Mouse (Mus musculus): ENCODE measurements around the gene Ticrr.

Gene Ticrr

DNA sequence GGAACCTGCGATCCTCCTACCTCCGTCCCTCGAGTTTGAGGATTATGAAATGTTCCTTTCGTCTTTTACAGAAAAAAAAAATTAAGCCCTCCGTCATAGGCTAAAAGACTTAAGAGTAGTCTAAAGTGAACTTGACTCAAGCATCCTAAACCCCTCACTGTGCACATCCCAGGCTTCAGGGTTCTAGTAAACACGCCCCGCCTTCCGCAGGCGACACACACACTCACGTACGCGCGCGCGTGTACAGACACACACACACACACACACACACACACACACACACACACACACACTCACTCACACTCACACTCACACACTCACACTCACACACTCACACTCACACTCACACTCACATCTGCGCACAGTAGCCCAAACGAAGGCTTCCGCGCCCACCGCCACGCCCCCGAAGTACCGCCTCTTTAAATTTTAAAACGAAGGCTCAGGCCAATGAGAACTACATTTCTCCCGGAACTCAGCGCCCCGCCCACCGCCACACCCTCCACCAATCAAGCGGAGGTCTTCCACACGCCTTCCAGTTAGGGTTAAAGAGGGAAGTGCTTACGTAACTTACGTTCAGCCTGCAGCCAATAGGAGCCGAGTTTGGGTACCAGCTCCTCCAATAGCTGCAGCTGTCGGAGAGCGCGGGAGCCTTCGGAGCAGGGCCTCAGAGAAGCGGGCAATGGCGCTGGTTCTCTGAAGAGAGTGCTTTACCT lies at the start of gene Ticrr:
TSS of gene Ticrr (plus strand) at position 619 of the 713 bp plus-strand sequence.
- DNase-seq = peak; percentile 97

DNA sequence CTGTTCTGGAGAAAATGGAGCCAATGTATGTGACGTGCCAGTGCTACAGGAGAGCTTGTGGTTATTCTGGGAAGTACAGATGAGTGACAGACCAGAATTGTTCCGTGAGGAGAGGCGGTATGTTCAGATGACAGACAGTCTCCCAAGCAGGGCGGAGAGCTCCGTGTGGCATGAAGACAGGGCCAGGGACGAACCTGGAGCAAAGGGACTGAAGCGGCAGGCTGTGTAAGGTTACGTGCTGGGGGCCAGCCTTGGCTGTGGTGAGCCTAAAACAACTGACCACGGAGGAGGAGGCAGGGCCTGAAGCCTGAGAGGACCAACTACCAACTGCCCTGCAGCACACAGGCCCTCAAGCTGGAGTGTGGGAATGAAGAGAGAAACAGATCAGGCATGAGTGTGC lies 48.1 kb upstream of the Ticrr start:
- DNase-seq = no peak

DNA sequence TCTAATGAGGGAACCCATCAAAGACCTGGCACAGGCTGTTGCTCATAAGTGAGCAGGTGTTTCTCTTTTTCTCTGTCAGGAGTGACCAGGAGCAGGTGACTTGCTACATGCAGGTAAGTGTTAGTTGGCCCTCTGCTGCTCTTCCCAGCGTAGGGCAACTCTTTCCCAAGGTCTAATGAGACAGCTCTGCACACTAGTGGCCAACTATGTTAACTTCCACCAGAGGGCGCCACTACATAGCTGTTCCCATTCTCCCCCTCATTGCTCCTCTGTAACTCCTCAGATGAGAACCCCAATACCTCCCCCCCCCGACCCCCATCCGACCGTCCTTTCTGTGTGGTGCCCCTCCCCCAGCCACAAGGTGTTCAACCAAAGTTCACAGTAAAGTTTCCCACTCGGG lies 47.2 kb upstream of the Ticrr start:
- DNase-seq = peak; percentile 51

DNA sequence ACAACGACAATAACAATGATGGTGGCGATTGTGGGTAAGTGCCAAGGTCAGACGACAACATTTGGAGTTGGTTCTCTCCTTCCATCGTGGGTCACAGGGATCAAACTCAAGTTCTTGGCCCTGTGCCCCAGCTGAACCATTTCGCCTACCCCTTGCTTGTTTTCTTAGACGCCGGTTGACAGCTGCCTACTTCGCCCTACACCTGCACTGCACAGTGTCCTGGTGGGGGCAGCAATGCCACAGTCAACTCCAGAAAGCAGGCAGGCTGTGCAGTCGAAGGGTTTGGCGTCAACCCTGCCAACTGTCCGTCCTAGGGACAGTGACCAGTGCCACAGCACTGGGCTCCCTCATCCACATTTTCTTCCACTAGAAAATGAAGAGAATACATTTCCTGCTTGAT lies 46.7 kb upstream of the Ticrr start:
- no peak for DNase-seq

DNA sequence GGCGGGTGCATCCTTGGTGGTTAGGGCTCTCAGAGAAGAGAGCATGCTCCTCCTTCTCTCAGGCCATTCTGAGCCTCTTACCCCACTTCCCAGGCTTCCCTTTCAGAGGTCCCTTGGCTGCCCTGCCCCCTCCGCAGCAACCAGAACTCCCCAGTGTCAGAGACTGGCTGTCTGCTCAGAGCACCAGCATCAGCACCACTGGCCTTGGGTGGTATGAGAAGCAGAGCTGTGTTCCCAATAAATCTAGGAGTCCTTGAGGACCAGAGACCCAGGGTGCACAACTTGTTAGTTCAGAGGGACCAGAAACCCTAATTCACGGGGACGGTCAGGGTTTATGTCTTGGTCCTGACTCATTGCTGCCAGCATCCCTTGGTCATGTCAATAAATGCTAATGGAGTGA lies 45.0 kb upstream of the Ticrr start:
- no peak for DNase-seq

DNA sequence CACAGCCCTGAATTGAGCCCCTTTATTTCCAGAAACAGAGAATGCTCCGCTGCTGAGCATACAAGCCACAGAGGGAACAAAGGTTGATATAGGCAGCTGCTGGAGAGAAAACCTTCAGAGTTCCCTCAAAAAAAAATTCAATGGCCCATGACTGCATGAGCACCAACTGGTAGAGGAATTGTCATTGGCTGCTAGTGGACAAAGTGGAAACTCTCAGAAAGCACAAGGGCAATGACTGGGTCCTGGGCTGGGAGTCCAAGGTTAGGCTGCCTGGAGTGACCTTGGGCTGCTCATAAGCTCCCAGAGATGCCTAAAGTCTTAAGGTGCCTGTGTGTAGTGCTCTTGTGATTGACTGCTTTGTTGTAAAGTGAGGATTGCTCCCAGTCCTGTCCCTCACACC lies 44.1 kb upstream of the Ticrr start:
- DNase-seq = no peak

DNA sequence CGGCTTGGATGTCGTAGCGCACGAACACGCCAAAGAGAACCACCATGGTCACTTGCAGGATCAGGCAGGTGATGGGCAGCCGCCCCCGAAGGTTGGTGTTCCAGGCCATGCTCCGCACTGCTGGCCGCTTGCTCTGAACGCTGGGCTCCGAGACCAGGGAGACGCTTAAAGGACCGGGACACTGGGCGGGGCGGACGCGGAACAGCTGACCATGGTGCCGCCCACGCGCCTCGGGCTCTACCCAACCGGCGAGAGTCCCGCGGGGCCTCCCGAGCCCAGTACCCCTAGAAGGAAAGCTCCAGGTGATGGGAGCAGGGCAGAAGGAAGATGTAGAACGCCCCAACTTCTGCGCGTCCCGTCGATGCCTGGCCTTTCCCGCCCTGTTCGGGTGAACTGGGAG lies 42.6 kb upstream of the Ticrr start, which contains the start of gene Rhcg:
TSS of gene Rhcg (minus strand) at position 240 of the 400 bp plus-strand sequence.
- no peak for DNase-seq

DNA sequence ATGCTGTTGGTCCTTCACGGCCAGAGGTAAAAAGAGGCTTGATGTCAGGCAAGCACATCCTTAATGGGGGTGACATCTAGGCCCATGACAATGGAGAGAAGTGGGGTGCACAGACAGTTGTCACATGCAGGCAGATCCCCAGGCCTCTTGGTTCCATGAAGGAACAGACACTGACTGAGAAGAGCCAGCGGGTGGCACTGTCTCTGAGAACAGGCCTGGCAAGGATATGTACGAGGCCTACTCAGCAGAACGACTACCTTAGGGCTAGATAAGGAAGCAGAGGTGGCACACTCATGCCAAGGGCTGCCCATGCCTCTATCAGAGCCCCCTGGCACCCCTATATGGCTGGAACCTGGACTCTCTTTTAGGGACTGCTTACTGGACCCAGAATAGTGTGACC lies 40.5 kb upstream of the Ticrr start:
- no peak for DNase-seq

DNA sequence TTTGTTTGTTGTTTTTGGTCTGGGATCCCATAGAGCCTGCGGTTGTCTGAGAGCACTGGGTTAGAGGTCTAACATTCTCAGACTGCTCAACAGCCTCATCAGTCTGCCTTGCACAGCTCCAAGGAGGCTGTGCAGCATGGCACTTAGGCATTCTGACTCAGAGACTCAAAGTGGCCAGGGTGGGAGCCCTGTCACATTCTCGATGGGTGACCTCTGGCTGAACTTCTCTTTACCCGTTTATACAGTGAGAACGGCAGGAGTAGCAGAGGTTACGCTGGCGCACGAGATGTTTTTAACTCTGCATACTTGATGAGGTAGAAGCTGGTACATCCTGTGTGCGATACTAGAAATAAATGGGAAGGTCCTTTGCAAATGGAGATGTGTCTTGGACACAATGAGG lies 36.9 kb upstream of the Ticrr start:
- no peak for DNase-seq

DNA sequence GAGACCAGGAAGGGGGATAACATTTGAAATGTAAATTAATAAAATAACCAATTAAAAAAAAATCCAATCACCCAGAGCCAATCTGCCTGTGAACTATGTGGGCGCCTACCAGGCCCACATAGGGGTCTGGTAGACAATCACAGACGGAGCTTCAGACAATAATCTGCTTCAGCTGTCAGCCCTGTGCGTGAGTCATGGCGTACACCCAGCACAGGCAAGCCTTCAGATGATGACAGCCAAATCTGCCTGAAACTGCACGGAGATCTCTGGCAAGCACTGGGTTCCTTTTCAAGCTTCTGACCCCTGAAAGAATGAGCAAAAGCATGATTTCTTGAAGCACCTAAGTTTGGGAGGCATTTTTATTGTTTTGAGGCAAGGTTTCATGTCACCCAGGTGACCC lies 33.8 kb upstream of the Ticrr start:
- no peak for DNase-seq

DNA sequence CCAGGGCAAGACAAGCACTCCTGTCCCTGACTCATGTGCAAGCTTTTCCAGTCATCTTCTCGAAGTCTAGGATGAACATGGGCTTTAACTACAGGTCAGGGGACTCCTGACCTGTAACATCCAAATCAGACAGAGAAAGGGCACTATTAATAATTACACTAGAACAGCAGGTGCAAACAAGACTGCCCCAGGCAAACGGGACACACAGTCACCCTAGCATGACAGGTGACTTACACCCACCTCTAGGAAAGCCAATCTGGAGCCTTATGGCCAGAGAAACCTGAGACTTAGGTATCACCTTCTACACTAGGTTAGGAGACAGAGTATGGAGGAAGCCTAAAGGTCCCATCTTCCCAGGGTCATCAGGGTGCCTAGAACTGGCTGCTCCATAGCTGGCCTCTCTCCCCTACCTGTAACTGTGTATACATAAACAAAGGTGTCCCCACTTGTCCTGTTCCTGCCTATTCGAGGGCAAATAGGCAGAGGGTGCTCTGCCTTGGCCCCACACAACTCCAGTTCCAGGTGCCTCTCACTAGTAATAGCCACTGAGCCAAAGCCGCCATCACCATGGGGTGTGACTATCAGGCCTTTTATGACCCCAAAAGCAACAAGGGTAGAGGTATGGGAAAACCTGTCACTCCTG lies 31.6 kb upstream of the Ticrr start:
- peak; percentile 41 for DNase-seq

DNA sequence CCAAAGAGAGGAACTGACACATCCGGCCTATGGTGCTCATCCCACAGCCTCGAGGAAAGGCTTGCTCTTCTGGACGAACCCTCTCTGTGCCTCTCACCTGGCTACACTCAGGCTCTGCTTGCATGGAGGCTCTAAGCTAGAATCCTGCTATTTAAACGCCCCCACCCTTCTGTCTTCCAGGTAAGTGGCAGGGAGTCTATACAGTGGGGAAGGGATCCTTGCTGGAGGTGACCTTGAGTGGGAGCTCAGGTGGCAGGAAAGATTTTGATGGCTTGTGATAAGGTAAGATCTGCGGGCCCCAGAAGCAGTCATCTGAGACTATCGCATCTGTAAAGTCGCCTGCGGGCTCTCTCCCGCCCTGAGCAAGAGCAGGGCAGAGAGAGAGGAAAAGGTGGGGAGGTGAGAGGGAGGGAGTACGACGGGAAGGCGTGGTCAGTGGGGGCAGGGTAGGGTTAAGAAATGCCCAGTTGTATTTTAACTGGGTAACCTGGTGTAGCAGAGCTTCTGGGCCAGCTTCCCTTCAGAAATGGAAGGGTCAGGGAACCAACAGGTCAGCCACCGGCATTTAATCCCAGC lies 28.1 kb upstream of the Ticrr start:
- peak; percentile 67 for DNase-seq

DNA sequence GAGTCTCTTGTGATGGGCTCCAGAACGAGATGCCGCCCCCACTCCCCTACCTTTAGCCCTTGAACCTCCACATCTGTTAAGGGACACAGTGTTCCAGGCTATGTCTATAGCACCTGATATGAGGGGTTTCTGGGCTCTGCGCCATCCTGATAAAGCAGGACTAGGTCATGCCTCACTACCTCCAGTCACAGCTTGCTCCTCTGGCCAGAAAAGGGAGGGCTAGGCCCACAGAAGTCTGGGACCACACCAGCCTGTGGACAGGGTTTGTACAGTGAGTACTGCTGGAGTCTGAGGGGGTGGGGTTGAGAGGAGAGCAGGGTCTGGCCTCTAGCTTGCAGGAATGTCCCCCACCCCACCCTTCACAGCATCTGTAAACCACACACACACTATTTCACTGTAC lies 12.8 kb upstream of the Ticrr start:
- peak; percentile 59 for DNase-seq

DNA sequence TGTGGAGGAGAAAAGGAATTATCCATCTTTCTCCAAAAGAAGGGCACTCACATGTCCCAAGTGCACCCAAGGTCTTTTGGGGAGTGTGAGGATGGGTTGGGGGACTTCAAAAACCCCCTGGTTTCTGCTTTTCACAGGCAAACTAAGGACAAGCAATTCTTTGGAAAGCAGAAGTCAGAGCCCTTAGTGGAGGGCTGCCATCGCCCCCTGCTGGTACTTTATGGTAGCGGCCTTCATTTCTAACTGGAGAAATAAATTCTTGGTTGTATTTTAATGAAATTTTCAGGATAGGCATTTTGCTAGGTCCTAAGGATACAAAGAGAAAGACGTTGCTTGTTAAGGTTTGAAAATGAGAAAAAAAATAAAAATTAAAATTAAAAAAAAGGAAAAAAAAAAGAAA lies 11.0 kb upstream of the Ticrr start:
- DNase-seq = peak; percentile 24

DNA sequence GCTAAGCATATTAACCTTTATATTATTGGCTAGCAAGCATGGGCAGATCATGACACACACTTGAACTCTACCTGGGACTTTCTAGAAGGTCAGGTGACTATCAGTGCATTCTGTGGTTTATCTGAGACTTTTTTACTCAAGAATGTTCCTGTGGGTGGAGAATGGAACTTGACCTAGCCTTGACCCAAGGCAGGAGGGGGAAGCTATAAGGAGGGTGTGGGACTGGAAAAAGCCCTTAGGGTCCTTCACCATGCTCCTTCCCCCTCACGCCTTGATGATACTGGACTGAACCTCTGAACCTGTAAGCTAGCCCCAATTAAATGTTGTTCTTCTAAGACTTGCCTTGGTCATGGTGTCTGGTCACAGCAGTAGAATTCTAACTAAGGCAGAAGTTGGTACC lies 5.8 kb upstream of the Ticrr start:
- DNase-seq = no peak

DNA sequence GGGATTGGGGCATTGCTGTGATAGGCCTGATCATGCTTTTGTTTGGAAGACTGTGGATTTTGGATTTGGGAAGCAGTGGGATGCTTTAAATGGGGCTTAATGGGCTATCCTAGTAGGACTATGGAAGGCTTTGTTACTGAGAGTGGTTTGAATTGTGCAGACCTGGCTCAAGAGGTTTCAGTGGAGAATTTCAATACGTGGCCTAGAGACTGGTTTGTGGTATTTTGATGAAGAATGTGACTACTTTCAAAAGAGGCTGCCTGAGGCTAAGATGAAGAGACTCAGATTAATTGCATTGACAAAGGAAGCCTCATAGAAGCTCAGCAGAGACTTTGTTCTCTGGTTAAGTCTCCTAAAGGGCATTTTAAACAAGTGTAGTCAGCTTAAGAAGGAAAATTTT lies 5.4 kb upstream of the Ticrr start:
- DNase-seq = no peak

DNA sequence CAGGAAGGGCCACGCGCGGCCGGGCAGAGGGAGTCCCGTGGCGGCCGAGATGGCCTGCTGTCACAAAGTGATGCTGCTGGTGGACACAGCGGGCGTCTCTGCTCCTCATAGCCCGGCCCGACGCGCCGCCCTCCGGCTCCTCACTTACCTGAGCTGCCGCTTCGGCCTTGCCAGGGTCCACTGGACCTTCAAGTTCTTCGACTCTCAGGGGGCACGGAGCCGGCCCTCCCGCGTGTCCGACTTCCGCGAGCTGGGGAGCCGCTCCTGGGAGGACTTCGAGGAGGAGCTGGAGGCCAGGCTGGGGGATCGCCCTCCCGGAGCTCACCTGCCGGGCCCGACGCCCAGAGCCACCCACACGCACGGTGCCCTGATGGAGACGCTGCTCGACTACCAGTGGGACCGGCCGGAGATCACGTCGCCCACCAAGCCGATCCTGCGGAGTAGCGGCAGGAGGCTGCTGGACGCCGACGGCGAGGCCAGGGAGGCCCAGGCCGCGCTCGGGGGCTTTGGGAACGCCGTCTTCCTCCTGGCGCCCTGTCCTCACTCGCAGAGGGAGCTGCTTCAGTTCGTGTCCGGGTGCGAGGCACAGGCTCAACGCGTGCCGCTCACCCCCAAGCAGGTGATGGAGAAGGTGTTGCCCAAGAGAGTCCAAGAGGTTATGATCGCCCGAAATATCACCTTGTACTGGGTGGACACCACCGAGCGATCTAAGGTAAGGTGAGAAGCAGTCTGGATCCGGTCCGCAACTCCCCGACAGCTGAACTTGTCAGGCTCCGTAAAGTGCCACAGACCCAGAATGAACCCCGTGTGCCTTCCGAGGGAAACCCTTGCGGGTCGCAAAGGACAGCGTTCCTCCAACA lies 525 bp downstream of the Ticrr start:
- no peak for DNase-seq

DNA sequence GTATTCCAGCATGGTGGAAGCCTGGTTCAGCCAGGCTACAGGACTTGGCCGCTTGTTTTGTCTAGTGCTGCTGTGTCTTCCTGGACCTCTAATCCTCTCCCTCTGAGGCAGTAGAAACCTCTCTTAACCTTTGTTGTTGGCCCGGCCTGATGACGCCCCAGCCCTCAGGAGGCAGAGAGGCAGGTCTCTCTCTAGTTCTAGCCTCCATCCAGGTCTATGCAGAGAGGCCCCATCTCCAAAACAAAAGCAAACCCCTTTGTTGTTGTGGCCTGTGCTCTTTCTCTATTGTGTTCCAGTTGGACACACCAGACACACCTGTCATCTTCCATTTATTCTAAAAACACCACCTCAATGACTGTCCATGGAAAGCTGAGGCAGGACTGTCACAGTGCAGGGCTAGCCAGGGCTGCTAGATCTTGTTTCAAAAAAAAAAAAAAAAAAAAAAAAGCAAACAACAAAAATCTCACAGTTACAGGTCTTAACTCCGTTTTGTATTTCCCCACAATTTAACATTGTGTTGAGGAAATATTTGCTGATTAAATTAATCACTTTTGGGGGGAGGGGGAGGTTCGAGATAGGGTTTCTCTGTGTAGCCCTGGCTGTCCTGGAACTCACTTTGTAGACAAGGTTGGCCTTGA lies 1.4 kb downstream of the Ticrr start:
- DNase-seq = no peak

DNA sequence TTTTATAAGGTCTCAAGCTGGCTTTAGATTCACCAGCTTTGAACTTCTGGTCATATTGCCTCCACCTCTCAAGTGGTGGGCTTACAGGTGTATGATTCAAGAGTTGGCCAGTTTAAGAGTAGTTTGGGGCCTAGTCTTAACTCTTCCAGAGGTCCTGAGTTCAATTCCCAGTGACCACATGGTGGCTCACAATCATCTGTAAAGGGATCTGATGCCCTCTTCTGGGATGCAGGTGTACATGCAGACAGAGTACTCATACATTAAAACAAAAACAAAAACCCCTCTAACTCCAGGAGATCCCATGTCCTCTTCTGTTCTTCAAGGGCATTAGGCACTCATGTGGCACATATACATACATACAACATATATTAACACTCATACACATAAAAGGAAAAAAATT lies 6.7 kb downstream of the Ticrr start:
- DNase-seq = no peak

DNA sequence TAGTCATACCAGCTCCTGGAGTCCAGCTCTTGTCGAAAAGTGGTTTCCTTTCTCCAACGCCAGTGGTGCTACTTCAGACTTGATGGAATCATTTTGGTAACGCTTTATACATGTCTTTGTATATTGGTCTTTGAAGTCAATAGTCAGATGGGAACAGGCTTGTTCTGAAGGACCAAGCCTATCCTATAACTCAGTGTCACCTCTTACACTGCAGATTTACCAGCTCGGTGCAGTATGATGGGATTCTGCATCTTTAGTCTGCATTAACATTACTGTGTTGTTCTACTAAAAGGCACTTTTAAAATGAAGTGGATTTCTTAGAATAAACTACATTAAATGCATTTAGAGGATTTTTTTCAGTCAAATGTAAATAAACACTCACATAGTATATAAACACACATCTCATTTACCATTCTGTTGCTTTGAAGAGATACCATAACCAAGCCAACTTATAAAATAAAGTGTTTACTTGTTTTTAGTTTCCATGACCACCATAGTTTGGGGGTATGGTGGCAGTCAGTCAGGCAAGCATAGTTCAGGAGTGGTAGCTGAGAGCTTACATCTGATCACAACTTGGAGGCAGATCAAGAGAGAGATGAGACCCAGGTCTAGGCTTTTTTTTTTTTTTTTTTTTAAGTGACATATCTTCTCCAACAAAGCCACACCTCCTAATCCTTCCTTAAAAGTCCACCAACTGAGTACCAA lies 11.1 kb downstream of the Ticrr start:
- no peak for DNase-seq

DNA sequence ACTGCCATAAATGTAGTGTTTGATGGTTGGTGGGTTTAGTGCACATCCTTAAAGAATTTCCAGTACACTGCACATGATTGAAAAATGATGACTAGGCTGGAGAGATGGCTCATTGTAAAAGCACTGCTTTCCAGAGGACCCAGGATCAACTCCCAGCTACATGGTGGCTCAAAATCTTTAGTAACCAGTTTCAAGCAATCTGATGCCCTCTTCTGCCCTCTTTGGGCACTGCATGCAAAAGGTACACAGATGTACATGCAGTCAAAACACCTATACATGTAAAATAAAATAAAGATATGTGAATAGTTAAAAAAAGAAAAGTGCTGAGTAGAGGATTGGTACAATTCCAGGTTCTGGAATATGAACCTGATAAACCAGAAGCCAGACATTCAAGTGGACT lies 19.2 kb downstream of the Ticrr start:
- DNase-seq = no peak

DNA sequence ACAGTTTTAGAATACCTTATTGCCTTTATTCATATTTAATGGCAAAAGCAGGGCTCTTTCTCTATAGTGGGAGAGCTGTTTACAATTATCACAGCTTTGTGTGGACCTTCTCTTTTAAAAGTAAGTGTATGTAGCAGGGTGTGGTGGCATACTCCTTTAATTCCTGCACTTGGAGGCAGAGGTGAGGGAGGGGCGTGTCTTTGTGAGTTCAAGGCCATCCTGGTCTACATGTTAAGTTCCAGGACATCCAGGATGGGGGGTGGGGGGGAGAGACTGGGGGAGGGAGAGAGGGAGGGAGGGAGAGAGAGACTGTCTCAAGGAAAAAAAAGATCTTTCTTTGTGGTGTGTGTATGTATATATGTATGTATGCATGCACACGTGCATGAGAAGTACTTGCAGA lies 20.2 kb downstream of the Ticrr start:
- DNase-seq = no peak

Data from kidney, adult 11 months (tissue).